Mouse (Mus musculus) adipose tissue, adult 10 weeks (tissue): ENCODE results near the gene Pde3a. TPM values are rescaled to one million over a fixed set of nuclear protein-coding genes. Genes with fewer than 3 reads are reported as not detected.

ENCODE experiments used
- polyA plus RNA-seq: library from polyadenylated mRNA; stranded (reverse); fragments of 350-450 nt; fragmentation: Illumina TruSeq; extraction: RNeasy Lipid Tissue Mini Kit (QIAGEN cat#74804); gene quantifications from one replicate; pipeline ENCODE4 v1.2.3, GENCODE M21; 2014; ENCODE audit warnings: low read depth, low replicate concordance

Pde3a gene
- polyA plus RNA-seq, result 2.6 TPM

GRCm38 (mm10) chr6:141248691-141249584 lies at the start of gene Pde3a:
Gene Pde3a (plus strand): TSS chr6:141249269.

GRCm38 (mm10) chr6:141523747-141524640 lies 274.9 kb downstream of the Pde3a start, which contains the start of gene Slco1c1:
Gene Slco1c1 (plus strand): TSS chr6:141524368.

